Mouse (Mus musculus) kidney, embryonic 15.5 days (tissue): ENCODE data around the gene Kctd20. TPM values are rescaled to one million over a fixed set of nuclear protein-coding genes. Genes with fewer than 3 reads are reported as not detected.
"Not testable (repeated sequence)": the region's sequence is repeated elsewhere in the genome, so short reads cannot be mapped to it uniquely, and the experiment has no call there.

Source experiments
- ATAC-seq: fragments of 200-750 bp; cut with Nextera tagmentation; replicated peaks from 2 replicates; pipeline ENCODE4 v1.8.0; 2017; ENCODE audit warnings: moderate TSS enrichment; ENCODE audit not compliant: low FRiP score
- H3K27ac ChIP-seq: fragments of 300-500 bp; sonication (generic); 2 replicates; pipeline ENCODE4 v1.5.1; 2015; ENCODE audit warnings: mild to moderate bottlenecking, inconsistent platforms
- H3K27me3 ChIP-seq: fragments of 300-500 bp; sonication (generic); 2 replicates; pipeline ENCODE4 v1.6.1; 2015; ENCODE audit warnings: inconsistent platforms
- H3K36me3 ChIP-seq: fragments of 300-500 bp; sonication (generic); 2 replicates; pipeline ENCODE4 v1.6.1; 2015; ENCODE audit warnings: inconsistent platforms
- H3K4me1 ChIP-seq: fragments of 300-500 bp; sonication (generic); 2 replicates; pipeline ENCODE4 v1.6.1; 2015; ENCODE audit warnings: inconsistent platforms
- H3K4me2 ChIP-seq: fragments of 300-500 bp; sonication (generic); 2 replicates; pipeline ENCODE4 v1.6.1; 2015; ENCODE audit warnings: moderate library complexity, mild to moderate bottlenecking, inconsistent platforms
- H3K4me3 ChIP-seq: fragments of 300-500 bp; sonication (generic); replicated peaks from 2 replicates; pipeline ENCODE4 v1.5.1; 2015; ENCODE audit warnings: mild to moderate bottlenecking, inconsistent platforms
- H3K9ac ChIP-seq: fragments of 300-500 bp; sonication (generic); 2 replicates; pipeline ENCODE4 v1.6.1; 2015; ENCODE audit warnings: mild to moderate bottlenecking, inconsistent platforms
- H3K9me3 ChIP-seq: fragments of 300-500 bp; sonication (generic); replicated peaks from 2 replicates; pipeline ENCODE4 v1.6.1; 2016; ENCODE audit warnings: inconsistent platforms
- WGBS: fragments of 180-500 bp; shearing (Covaris S2); methylation state at CpG from one replicate; pipeline ENCODE4 v1.1.7; 2015; ENCODE audit warnings: mixed read lengths; 5-methylcytosine and 5-hydroxymethylcytosine counted together
- polyA plus RNA-seq: library from polyadenylated mRNA; unstranded; fragments of >200 nt; fragmentation: Nextera tagmentation; extraction: Ambion mirVana; gene quantifications from 2 replicates; pipeline ENCODE4 v1.2.1, GENCODE M21; 2015

The Kctd20 gene
- polyA plus RNA-seq, 1 experiment from 2014 or later: 91.5 TPM

DNA sequence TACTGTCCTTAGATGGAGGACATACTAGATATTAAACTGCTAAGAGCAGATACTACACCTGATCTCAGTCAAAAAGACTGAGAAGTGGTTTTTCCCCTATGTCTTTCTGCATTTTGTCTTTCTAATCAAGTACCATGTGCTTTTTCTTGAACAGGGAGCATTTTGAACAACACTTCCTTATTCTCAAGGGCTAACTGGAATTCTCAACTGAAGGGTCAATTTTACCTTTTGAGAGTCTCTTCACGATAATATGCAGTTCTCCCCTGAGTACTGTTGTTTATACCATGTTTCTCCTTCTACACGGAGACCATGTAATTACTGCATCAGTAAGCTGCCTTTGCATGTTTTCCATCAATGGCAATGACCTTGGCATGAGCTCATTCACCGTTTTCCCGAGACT, 38.3 kb downstream of the Kctd20 start:
- Histone ChIP-seq H3K36me3 (peaks cover 85% of the 10 kb centered on the region), H3K4me1 (no peaks in the 10 kb centered on the region), H3K27me3 (no peaks in the 10 kb centered on the region), H3K4me3 (no peak overlapping the region), H3K4me2 (no peak overlapping the region), H3K27ac (no peak overlapping the region), H3K9me3 (no peaks in the 10 kb centered on the region), H3K9ac (no peak overlapping the region)
- WGBS: 76% methylated on average over 4 of the region's 4 CpGs
- no peak for ATAC-seq

DNA sequence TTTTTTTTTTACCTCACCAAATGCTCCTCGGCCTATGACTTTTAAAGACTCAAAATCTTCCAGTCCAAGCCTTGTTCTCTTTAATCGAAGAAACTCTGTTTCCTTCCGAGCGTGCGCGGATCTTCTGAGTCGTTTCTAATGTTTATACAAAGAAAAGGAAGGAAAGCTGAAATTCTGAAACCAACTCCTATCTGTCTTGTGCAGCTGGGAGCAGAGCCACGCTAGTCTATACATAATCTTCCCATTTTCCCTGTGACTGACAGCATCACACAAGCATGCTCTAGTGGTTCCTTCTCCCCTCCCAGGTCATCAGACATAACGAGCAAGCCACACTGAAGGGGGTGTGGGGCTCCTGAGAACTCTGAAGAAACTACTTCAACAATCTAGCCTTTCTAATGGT, 39.5 kb downstream of the Kctd20 start:
- H3K36me3 ChIP-seq: peaks cover 80% of the 10 kb centered on the region
- H3K27ac ChIP-seq: no peak overlapping the region
- no peak for ATAC-seq
- H3K4me2 ChIP-seq: no peak overlapping the region
- no peak overlapping the region for H3K9ac ChIP-seq
- no peaks in the 10 kb centered on the region for H3K4me1 ChIP-seq
- H3K4me3 ChIP-seq: no peak overlapping the region
- no peaks in the 10 kb centered on the region for H3K9me3 ChIP-seq
- 91% methylated on average over 9 of the region's 9 CpGs for WGBS
- no peaks in the 10 kb centered on the region for H3K27me3 ChIP-seq

DNA sequence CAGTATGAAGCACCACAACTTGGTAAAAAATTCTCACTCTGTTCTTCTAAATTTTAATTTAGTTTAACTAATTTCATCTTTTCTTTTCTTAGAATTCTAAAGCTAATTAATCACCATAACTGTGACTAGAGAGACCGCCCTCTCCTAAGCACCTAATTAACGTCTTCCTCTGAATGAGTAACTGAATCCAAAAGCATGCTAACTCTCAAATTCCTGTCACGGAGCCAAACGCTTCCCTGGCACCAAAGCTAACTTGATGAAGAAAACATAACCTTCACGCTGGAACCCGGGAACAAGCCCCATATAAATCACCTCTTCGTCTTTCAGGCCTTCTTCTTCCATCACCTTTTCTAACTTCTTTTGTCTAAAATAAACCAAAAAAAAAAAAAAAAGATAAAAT, 40.4 kb downstream of the Kctd20 start:
- Histone ChIP-seq H3K27me3 (no peaks in the 10 kb centered on the region), H3K9me3 (no peaks in the 10 kb centered on the region), H3K27ac (no peak overlapping the region), H3K36me3 (peaks cover 79% of the 10 kb centered on the region), H3K9ac (no peak overlapping the region), H3K4me2 (no peak overlapping the region), H3K4me3 (no peak overlapping the region), H3K4me1 (no peaks in the 10 kb centered on the region)
- no peak for ATAC-seq
- 49% methylated on average over 7 of the region's 7 CpGs for WGBS

DNA sequence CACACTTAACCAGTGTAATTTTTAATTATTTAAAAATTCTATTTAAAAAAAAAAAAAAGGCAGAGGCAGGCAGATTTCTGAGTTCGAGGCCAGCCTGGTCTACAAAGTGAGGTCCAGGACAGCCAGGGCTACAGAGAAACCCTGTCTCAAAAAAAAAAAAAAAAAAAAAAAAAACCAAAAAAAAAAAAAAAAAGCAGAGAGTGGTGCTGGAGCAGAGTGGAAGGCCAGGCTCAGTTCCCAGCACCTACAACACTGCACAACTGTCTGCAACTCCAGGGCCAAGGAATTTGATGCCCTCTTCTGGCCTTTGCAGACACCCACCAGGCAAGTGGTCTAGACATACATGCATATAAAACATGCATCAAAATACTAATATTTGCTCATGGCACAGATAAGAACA, 41.3 kb downstream of the Kctd20 start:
- not testable (repeated sequence) for H3K9me3 ChIP-seq, H3K4me1 ChIP-seq, H3K27me3 ChIP-seq, ATAC-seq, H3K4me2 ChIP-seq, H3K9ac ChIP-seq, H3K27ac ChIP-seq, H3K4me3 ChIP-seq
- WGBS: 100% methylated on average over 1 of the region's 1 CpGs
- H3K36me3 ChIP-seq: peaks cover 78% of the 10 kb centered on the region

DNA sequence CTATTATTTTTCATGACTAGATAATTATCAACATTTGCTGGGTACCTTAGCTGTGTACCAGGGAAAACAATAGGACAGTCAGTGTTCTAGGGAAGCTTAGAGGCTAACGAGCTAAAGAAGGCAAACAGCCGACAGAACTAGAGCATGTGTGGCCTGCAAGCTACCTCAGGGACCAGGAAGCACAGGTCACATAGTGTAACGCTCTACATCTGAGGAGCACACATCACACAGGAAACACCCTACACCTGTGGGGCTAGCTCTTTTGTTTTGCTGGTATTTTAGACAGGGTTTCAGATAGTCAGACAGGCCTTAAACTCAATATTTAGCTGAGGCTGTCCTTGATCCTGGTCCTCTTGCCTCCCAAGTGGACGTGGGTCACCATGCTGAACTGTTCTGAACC, 42.9 kb downstream of the Kctd20 start:
- no peak overlapping the region for H3K4me2 ChIP-seq
- H3K36me3 ChIP-seq: peaks cover 78% of the 10 kb centered on the region
- H3K27ac ChIP-seq: no peak overlapping the region
- WGBS: 90% methylated on average over 4 of the region's 4 CpGs
- no peak overlapping the region for H3K4me3 ChIP-seq
- H3K9me3 ChIP-seq: no peaks in the 10 kb centered on the region
- no peaks in the 10 kb centered on the region for H3K27me3 ChIP-seq
- H3K4me1 ChIP-seq: no peaks in the 10 kb centered on the region
- ATAC-seq: no peak
- H3K9ac ChIP-seq: no peak overlapping the region

DNA sequence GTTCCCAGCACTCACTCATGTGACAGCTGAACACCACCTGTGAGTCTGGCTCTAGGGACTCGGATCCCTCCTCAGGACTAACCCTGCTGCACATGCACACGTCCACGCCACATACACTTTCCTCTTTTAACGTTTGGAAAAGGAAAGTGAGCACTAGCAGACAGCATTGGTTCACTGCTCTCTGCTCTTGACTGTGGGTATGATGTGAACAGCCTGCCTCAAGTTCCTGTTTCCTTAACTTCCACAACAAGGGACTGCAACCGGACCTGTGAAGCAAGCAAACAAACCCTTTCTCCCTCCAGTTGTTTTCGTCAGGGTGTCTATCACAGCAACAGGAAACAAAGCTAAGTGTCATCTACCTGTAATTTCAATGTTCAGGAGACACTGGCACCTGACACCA, 48.7 kb downstream of the Kctd20 start:
- no peaks in the 10 kb centered on the region for H3K27me3 ChIP-seq
- no peaks in the 10 kb centered on the region for H3K9me3 ChIP-seq
- WGBS: 86% methylated on average over 6 of the region's 6 CpGs
- H3K36me3 ChIP-seq: peaks cover 64% of the 10 kb centered on the region
- H3K4me1 ChIP-seq: 0 out of 2 replicates have a peak, but pooled peaks cover 6% of the 10 kb centered on the region
- H3K4me2 ChIP-seq: no peak overlapping the region
- no peak overlapping the region for H3K27ac ChIP-seq
- H3K4me3 ChIP-seq: no peak overlapping the region
- no peak for ATAC-seq
- H3K9ac ChIP-seq: no peak overlapping the region

DNA sequence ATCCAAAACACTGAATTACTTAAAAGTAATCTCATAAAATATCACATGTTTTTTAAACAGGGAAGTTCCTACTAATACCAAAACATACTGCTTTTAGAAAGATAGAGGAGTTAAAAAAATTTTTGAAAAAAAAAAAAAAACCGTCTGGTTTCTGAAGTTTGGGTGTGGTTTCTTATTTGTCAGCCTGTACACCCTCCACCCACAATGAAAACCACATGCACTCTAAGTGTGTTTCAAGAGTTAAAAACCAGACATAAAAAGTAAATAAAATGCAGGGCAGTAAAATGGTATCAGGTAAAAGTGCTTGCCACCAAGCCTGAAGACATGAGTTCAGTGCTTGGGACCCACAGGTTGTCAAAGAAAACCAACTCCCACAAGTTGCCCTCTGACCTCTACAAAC, 52.0 kb downstream of the Kctd20 start:
- H3K4me3 ChIP-seq: no peak overlapping the region
- no peak overlapping the region for H3K9ac ChIP-seq
- H3K27me3 ChIP-seq: no peaks in the 10 kb centered on the region
- H3K9me3 ChIP-seq: no peaks in the 10 kb centered on the region
- no peak overlapping the region for H3K27ac ChIP-seq
- H3K36me3 ChIP-seq: peaks cover 35% of the 10 kb centered on the region
- 70% methylated on average over 1 of the region's 1 CpGs for WGBS
- peaks cover 27% of the 10 kb centered on the region for H3K4me1 ChIP-seq
- no peak overlapping the region for H3K4me2 ChIP-seq
- ATAC-seq: no peak

DNA sequence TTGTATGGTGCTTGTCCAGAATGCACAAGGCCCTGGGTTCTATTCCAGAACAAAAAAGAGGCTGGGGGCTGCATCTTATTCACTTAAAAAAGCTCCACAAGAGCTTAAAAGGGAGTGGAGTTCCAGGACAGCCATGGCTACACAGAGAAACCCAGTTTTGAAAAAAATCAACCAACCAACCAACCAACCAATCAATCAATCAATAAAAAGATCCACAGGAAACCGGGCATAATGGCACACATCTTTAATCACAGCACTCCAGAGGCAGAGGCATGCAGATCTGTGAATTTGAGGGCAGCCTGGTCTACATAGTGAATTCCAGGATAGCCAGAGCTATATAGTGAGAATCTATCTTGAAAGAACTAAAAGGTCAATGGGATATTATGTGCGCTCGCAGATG, 53.3 kb downstream of the Kctd20 start:
- no peak overlapping the region for H3K4me2 ChIP-seq
- no peaks in the 10 kb centered on the region for H3K27me3 ChIP-seq
- no peaks in the 10 kb centered on the region for H3K9me3 ChIP-seq
- no peak overlapping the region for H3K27ac ChIP-seq
- H3K36me3 ChIP-seq: peaks cover 23% of the 10 kb centered on the region
- H3K4me3 ChIP-seq: no peak overlapping the region
- no peak overlapping the region for H3K9ac ChIP-seq
- ATAC-seq: no peak
- 93% methylated on average over 3 of the region's 3 CpGs for WGBS
- peaks cover 27% of the 10 kb centered on the region for H3K4me1 ChIP-seq

DNA sequence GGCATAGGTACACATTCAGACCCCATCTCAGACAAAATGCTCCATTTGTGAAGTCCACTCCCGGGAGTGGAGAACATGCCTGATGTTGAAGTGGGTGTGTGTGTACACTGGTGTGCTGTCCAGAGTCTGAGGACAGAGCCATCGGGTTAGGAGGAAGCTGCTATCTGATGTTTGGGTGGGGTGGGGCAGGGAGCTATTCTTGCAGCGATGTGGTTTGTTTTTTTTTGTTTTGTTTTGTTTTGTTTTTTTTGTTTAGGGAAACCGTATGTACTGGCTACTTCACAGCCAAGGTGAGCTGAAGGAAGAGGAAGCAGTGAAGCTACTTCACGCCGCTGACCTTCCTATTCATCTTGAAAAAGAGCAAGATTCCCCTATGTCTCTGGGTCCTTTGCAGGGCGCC, 55.1 kb downstream of the Kctd20 start:
- 8% methylated on average over 7 of the region's 7 CpGs for WGBS
- Histone ChIP-seq H3K27ac (peak overlapping the region; percentile 87), H3K4me3 (peak overlapping the region; percentile 97), H3K4me2 (peak overlapping the region; percentile 88), H3K4me1 (peaks cover 27% of the 10 kb centered on the region), H3K9me3 (no peaks in the 10 kb centered on the region), H3K9ac (peak overlapping the region; percentile 95), H3K27me3 (no peaks in the 10 kb centered on the region), H3K36me3 (peaks cover 10% of the 10 kb centered on the region; the same call in 1 of the 2 replicates)
- no peak for ATAC-seq

DNA sequence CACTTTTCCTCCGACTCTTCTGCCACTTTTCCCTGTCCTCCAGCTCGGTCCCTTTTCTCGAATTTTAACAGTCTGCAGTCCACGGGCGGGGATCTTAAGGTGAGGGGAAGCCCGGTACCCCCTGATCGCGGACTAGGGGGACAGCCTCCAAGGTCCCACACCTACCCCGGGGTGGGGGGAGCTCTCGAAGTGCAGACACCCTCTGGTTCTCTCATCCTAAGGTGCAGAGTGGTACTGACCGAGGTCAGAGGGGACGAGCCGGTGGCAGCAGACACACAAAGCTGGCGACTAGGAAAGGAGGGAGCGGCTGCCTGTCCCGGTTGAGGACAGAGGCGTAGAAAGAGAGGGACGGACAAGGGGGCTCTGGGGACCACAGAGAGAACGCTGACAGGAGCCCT, 55.5 kb downstream of the Kctd20 start:
- Histone ChIP-seq H3K4me3 (peak overlapping the region; percentile 97), H3K4me2 (peak overlapping the region; percentile 88), H3K4me1 (peaks cover 27% of the 10 kb centered on the region), H3K36me3 (peaks cover 10% of the 10 kb centered on the region; the same call in 1 of the 2 replicates), H3K27me3 (no peaks in the 10 kb centered on the region), H3K27ac (peak overlapping the region; percentile 87), H3K9ac (peak overlapping the region; percentile 95), H3K9me3 (no peaks in the 10 kb centered on the region)
- no peak for ATAC-seq
- 0% methylated on average over 19 of the region's 19 CpGs for WGBS

DNA sequence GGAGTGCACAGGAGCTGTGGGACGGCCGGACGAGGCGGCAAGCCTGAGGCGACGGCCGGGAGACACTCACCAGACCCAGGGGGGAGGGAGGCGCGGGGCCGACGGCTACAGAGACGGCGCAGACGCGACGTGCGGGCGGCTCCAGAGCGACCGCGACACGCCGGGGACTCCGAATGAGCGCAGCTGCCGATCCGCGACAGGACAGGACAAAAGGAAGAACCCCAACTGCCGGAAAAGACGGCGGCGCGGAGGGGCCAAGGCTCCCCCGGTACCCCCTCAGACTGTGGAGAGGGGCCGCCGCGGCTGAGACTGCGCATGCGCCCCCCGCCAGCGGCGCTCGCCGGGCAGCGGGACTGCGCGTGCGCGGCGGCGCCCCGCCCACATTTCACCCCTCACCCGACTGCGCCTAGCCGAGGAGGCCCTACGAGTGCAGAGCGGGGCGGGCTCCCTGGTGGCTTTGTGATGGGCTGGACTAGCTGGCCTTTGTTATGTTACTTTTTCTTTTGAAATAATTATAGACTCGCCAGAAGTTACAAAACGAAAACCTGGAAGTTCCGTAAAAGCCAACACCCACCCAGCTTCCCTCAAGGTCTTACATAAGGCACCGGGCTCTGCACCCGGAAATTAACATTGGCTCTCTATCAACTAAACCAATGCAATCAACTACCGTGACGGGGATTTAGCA, 56.0 kb downstream of the Kctd20 start, which contains the start of gene Stk38:
Gene Stk38, minus strand, starts transcription at position 355 of the 685 bp plus-strand sequence.
- H3K4me1 ChIP-seq: peaks cover 27% of the 10 kb centered on the region
- peak; percentile 97 for ATAC-seq
- peak within 1 kb of the TSS; percentile 95 for H3K9ac ChIP-seq
- peaks cover 10% of the 10 kb centered on the region; the same call in 1 of the 2 replicates for H3K36me3 ChIP-seq
- H3K9me3 ChIP-seq: no peaks in the 10 kb centered on the region
- H3K27me3 ChIP-seq: no peaks in the 10 kb centered on the region
- H3K4me3 ChIP-seq: peak within 1 kb of the TSS; percentile 97
- WGBS: under 1% methylated on average over 65 of the region's 65 CpGs
- peak within 1 kb of the TSS; percentile 88 for H3K4me2 ChIP-seq
- peak within 1 kb of the TSS; percentile 87 for H3K27ac ChIP-seq

DNA sequence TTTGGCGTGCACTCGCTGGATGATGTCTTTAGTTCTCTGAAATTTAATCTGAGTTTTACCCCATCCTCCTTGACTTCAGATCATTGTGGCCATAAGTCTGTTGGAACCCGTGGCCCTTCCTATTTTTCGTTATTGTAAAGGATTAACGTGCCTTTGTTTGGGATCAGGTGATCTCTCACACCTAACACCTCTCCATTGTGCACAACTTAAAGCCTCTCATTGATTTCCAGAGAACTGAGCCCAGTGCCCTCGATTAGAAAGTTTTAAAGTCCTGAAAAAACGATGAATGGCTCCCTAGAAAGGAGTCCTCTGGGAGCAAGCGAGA, 56.5 kb downstream of the Kctd20 start:
- Histone ChIP-seq H3K9ac (peak overlapping the region; percentile 95; the same call in 1 of the 2 replicates), H3K36me3 (peaks cover 10% of the 10 kb centered on the region; the same call in 1 of the 2 replicates), H3K9me3 (no peaks in the 10 kb centered on the region), H3K27ac (peak overlapping the region; percentile 87), H3K27me3 (no peaks in the 10 kb centered on the region), H3K4me2 (peak overlapping the region; percentile 88), H3K4me3 (peak overlapping the region; percentile 97), H3K4me1 (peaks cover 27% of the 10 kb centered on the region)
- no peak for ATAC-seq
- WGBS: 16% methylated on average over 8 of the region's 8 CpGs

DNA sequence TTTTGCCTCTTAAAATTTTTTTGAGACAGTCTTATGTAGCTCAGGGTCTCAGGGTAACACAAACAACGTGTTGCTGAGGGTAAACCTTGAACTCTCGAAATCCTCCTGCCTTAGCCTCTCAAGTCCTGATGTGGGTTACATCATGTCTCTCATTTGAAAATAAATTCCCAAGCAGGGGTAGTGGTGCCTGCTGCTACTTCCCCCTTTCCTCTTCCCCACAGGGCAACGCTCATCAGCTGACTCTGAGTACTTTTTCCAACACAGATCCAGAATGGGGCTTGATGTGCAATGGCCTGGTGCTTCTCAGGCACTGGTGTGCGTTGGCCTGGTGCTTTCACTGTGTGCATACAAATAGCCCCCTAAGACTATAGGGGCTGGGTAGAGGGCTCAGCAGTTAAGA, 57.4 kb downstream of the Kctd20 start:
- no peak for ATAC-seq
- Histone ChIP-seq H3K9ac (no peak overlapping the region), H3K4me1 (peaks cover 30% of the 10 kb centered on the region), H3K4me3 (no peak overlapping the region), H3K27me3 (no peaks in the 10 kb centered on the region), H3K9me3 (no peaks in the 10 kb centered on the region), H3K27ac (no peak overlapping the region), H3K36me3 (peaks cover 5% of the 10 kb centered on the region; the same call in 1 of the 2 replicates), H3K4me2 (no peak overlapping the region)
- WGBS: 90% methylated on average over 4 of the region's 4 CpGs
